Mouse (Mus musculus) lung, embryonic 15.5 days (tissue): ENCODE results near the gene 5730522E02Rik. TPM values are rescaled to one million over a fixed set of nuclear protein-coding genes. Genes with fewer than 3 reads are reported as not detected.

Source experiments
- microRNA-seq: library from miRNA; unstranded; fragments of <30 nt; microRNA quantifications from one replicate; pipeline ENCODE4, GENCODE M21; 2016
- polyA plus RNA-seq: library from polyadenylated mRNA; unstranded; fragments of >200 nt; fragmentation: Nextera tagmentation; extraction: Ambion mirVana; gene quantifications from 2 replicates; pipeline ENCODE4 v1.2.1, GENCODE M21; 2015

5730522E02Rik gene
- polyA plus RNA-seq, 1 experiment from 2014 or later, result 2.3 TPM

Small RNA genes within 50 kb of the gene (microRNA-seq; reads per million reads assigned to microRNA genes)
- not detected for gene Mir6372

Other genes with a start within 250 kb of the 5730522E02Rik start
- 33.3 and 35.4 TPM in 2 replicates for gene Fancl, start 175.4 kb upstream of the 5730522E02Rik start, polyA plus RNA-seq